Mouse (Mus musculus) MEL (cell line): Measurements from ENCODE around the gene Dytn. TPM values are rescaled to one million over a fixed set of nuclear protein-coding genes. Genes with fewer than 3 reads are reported as not detected.

Experiments
- DNase-seq: peaks from one replicate; pipeline ENCODE4 v3.0.0; 2011; ENCODE audit warnings: low read depth, low spot score
- H3K27ac ChIP-seq: 2 replicates; pipeline ENCODE4 v1.5.1; 2012; ENCODE audit warnings: low read depth, mild to moderate bottlenecking, control low read depth, low read length, moderate library complexity; ENCODE audit not compliant: control insufficient read depth
- H3K27me3 ChIP-seq, 2 experiments: fragments of 150-350 bp in 1 of 2; sonication (generic) in 1 of 2; 2 replicates each; pipeline ENCODE4 v1.6.1; 2012; ENCODE audit warnings: low read length in 2 of 2, mild to moderate bottlenecking in 2 of 2, improper control_type of control experiment in 1 of 2, moderate library complexity in 1 of 2; ENCODE audit not compliant: insufficient read depth in 2 of 2, control insufficient read depth in 1 of 2
- H3K36me3 ChIP-seq, 2 experiments: 2 replicates each; pipeline ENCODE4 v1.6.1; 2012 to 2014; ENCODE audit warnings: low read length in 2 of 2, improper control_type of control experiment in 1 of 2, inconsistent platforms in 1 of 2, mild to moderate bottlenecking in 1 of 2; ENCODE audit not compliant: insufficient read depth in 2 of 2, control insufficient read depth in 1 of 2
- H3K4me1 ChIP-seq, 2 experiments: fragments of 150-350 bp in 1 of 2; sonication (generic) in 1 of 2; 2 replicates each; pipeline ENCODE4 v1.6.1; 2012; ENCODE audit warnings: low read length in 2 of 2, improper control_type of control experiment in 1 of 2, mild to moderate bottlenecking in 1 of 2; ENCODE audit not compliant: insufficient read depth in 2 of 2, control insufficient read depth in 1 of 2
- H3K4me3 ChIP-seq, 2 experiments: fragments of 150-350 bp in 1 of 2; sonication (generic) in 1 of 2; 2 replicates each; pipeline ENCODE4 v1.5.1; 2012; ENCODE audit warnings: low read depth in 2 of 2, low read length in 2 of 2, mild to moderate bottlenecking in 2 of 2, moderate library complexity in 2 of 2, control low read depth in 1 of 2, improper control_type of control experiment in 1 of 2; ENCODE audit not compliant: control insufficient read depth in 1 of 2, insufficient read depth in 1 of 2
- H3K79me2 ChIP-seq: 2 replicates; pipeline ENCODE4 v1.6.1; 2012; ENCODE audit warnings: mild to moderate bottlenecking, low read length, moderate library complexity; ENCODE audit not compliant: control insufficient read depth, poor library complexity, insufficient read depth
- H3K9ac ChIP-seq: 2 replicates; pipeline ENCODE4 v1.6.1; 2012; ENCODE audit warnings: low read depth, mild to moderate bottlenecking, control low read depth, low read length, moderate library complexity; ENCODE audit not compliant: control insufficient read depth, poor library complexity, severe bottlenecking
- H3K9me3 ChIP-seq: fragments of 150-350 bp; sonication (generic); replicated peaks from 2 replicates; pipeline ENCODE4 v1.6.1; 2012; ENCODE audit warnings: mild to moderate bottlenecking, low read length, improper control_type of control experiment, moderate library complexity; ENCODE audit not compliant: insufficient read depth
- BHLHE40 ChIP-seq: IDR thresholded peaks from 2 replicates; pipeline ENCODE4 v1.6.1; 2012; ENCODE audit warnings: low read depth, mild to moderate bottlenecking, inconsistent platforms, low read length, improper control_type of control experiment, borderline replicate concordance
- CHD1 ChIP-seq: IDR thresholded peaks from 2 replicates; pipeline ENCODE4 v1.6.1; 2012; ENCODE audit warnings: low read depth, mild to moderate bottlenecking, inconsistent platforms, low read length, improper control_type of control experiment
- CHD2 ChIP-seq: IDR thresholded peaks from 2 replicates; pipeline ENCODE4 v1.6.1; 2011; ENCODE audit warnings: low read length, improper control_type of control experiment
- E2F4 ChIP-seq: IDR thresholded peaks from 2 replicates; pipeline ENCODE4 v1.6.1; 2011; ENCODE audit warnings: low read depth, low read length, improper control_type of control experiment, borderline replicate concordance
- ETS1 ChIP-seq: IDR thresholded peaks from 2 replicates; pipeline ENCODE4 v1.6.1; 2012; ENCODE audit warnings: low read depth, mild to moderate bottlenecking, inconsistent platforms, low read length, improper control_type of control experiment, moderate library complexity
- GATA1 ChIP-seq: IDR thresholded peaks from 2 replicates; pipeline ENCODE4 v1.6.1; 2011; ENCODE audit warnings: low read depth, low read length, improper control_type of control experiment
- HCFC1 ChIP-seq: IDR thresholded peaks from 2 replicates; pipeline ENCODE4 v1.6.1; 2012; ENCODE audit warnings: low read depth, mild to moderate bottlenecking, inconsistent platforms, low read length, improper control_type of control experiment, moderate library complexity
- JUND ChIP-seq: IDR thresholded peaks from 2 replicates; pipeline ENCODE4 v1.6.1; 2011; ENCODE audit warnings: low read depth, mild to moderate bottlenecking, improper control_type of control experiment, low read length
- KAT2A ChIP-seq: conservative IDR thresholded peaks from 2 replicates; pipeline ENCODE4 v1.6.1; 2012; ENCODE audit warnings: low read depth, low read length, improper control_type of control experiment, inconsistent platforms
- MAFK ChIP-seq: IDR thresholded peaks from 2 replicates; pipeline ENCODE4 v1.6.1; 2011; ENCODE audit warnings: low read depth, mild to moderate bottlenecking, low read length, improper control_type of control experiment, borderline replicate concordance
- MAX ChIP-seq: IDR thresholded peaks from 2 replicates; pipeline ENCODE4 v1.6.1; 2011; ENCODE audit warnings: low read length, improper control_type of control experiment
- MAZ ChIP-seq: IDR thresholded peaks from 2 replicates; pipeline ENCODE4 v1.6.1; 2012; ENCODE audit warnings: low read depth, mild to moderate bottlenecking, inconsistent platforms, low read length, improper control_type of control experiment
- MEF2A ChIP-seq: IDR thresholded peaks from 2 replicates; pipeline ENCODE4 v1.6.1; 2014; ENCODE audit warnings: low read depth, mild to moderate bottlenecking, inconsistent platforms, low read length, improper control_type of control experiment; ENCODE audit not compliant: poor library complexity, insufficient replicate concordance, severe bottlenecking; ENCODE audit errors: extremely low read depth
- MXI1 ChIP-seq: IDR thresholded peaks from 2 replicates; pipeline ENCODE4 v1.6.1; 2011; ENCODE audit warnings: mild to moderate bottlenecking, low read depth, low read length, improper control_type of control experiment
- MYC ChIP-seq: IDR thresholded peaks from 2 replicates; pipeline ENCODE4 v1.6.1; 2011; ENCODE audit warnings: low read depth, mild to moderate bottlenecking, low read length, improper control_type of control experiment, moderate library complexity
- POLR2AphosphoS5 ChIP-seq: IDR thresholded peaks from 2 replicates; pipeline ENCODE4 v1.6.1; 2012; ENCODE audit warnings: low read depth, borderline replicate concordance, mild to moderate bottlenecking, inconsistent platforms, low read length, moderate library complexity, mixed read lengths
- SIN3A ChIP-seq: IDR thresholded peaks from 2 replicates; pipeline ENCODE4 v1.6.1; 2012; ENCODE audit warnings: low read length, improper control_type of control experiment, inconsistent platforms
- SMC3 ChIP-seq: IDR thresholded peaks from 2 replicates; pipeline ENCODE4 v1.6.1; 2011; ENCODE audit warnings: low read depth, low read length, improper control_type of control experiment
- TAL1 ChIP-seq: IDR thresholded peaks from 2 replicates; pipeline ENCODE4 v1.6.1; 2012; ENCODE audit warnings: mild to moderate bottlenecking, inconsistent platforms, low read length, moderate library complexity, mixed read lengths
- TCF12 ChIP-seq: IDR thresholded peaks from 2 replicates; pipeline ENCODE4 v1.6.1; 2014; ENCODE audit warnings: low read depth, mild to moderate bottlenecking, inconsistent platforms, low read length, improper control_type of control experiment, moderate library complexity
- USF2 ChIP-seq, 2 experiments: IDR thresholded peaks; 2 replicates each; pipeline ENCODE4 v1.6.1; 2011 to 2012; ENCODE audit warnings: improper control_type of control experiment in 2 of 2, low read length in 2 of 2, borderline replicate concordance in 1 of 2, inconsistent platforms in 1 of 2, low read depth in 1 of 2, mild to moderate bottlenecking in 1 of 2; ENCODE audit not compliant: insufficient read depth in 1 of 2
- ZC3H11A ChIP-seq: IDR thresholded peaks from 2 replicates; pipeline ENCODE4 v1.6.1; 2012; ENCODE audit warnings: low read depth, mild to moderate bottlenecking, inconsistent platforms, low read length, improper control_type of control experiment
- ZKSCAN1 ChIP-seq: IDR thresholded peaks from 2 replicates; pipeline ENCODE4 v1.6.1; 2012; ENCODE audit warnings: low read depth, mild to moderate bottlenecking, inconsistent platforms, low read length, improper control_type of control experiment, moderate library complexity
- ZNF384 ChIP-seq: IDR thresholded peaks from 2 replicates; pipeline ENCODE4 v1.6.1; 2012; ENCODE audit warnings: low read depth, mild to moderate bottlenecking, inconsistent platforms, low read length, improper control_type of control experiment
- polyA plus RNA-seq, 2 experiments: library from polyadenylated mRNA; stranded (reverse) in 1 of 2; unstranded in 1 of 2; fragments of >175 nt in 1 of 2; fragments of >200 nt in 1 of 2; gene quantifications; 2 replicates each; pipeline versions ENCODE4 v1.2.1 to v1.2.4; 2012; ENCODE audit warnings: low replicate concordance in 2 of 2, low read depth in 1 of 2; ENCODE audit not compliant: insufficient read length in 2 of 2, insufficient read depth in 1 of 2, missing spikeins in 1 of 2
- total RNA-seq: library from RNA; depleted of rRNA; stranded (reverse); fragments of 300-350 nt; gene quantifications from 2 replicates; pipeline ENCODE4 v1.2.3, GENCODE M21; 2012

The Dytn gene
- total and polyA plus RNA-seq, 3 experiments: not detected

- no peak overlapping the region for H3K4me3 ChIP-seq
- no peaks in the 10 kb centered on the region for H3K9me3 ChIP-seq
- H3K36me3 ChIP-seq: no peaks in the 10 kb centered on the region
- H3K4me1 ChIP-seq: no peaks in the 10 kb centered on the region
- no peak for DNase-seq
- H3K9ac ChIP-seq: no peak overlapping the region
- no peaks in the 10 kb centered on the region for H3K79me2 ChIP-seq
- H3K27ac ChIP-seq: no peak overlapping the region
- no peak for TF ChIP-seq USF2 (IDR thresholded peaks at IDR 0.05; ENCODE audit: borderline replicate concordance in 1 of 2, insufficient read depth in 1 of 2, low read depth in 1 of 2, low read length in 2 of 2)
- TF ChIP-seq MAZ: no peak
- no peak for TF ChIP-seq E2F4
- TF ChIP-seq KAT2A: no peak
- no peak for TF ChIP-seq ZKSCAN1
- TF ChIP-seq MXI1: no peak
- TF ChIP-seq ETS1: no peak
- no peak for TF ChIP-seq MAX
- TF ChIP-seq SMC3: no peak
- TF ChIP-seq POLR2AphosphoS5: no peak
- TF ChIP-seq SIN3A: no peak
- TF ChIP-seq MEF2A: no peak
- TF ChIP-seq HCFC1: no peak
- TF ChIP-seq, all 39 proteins: peak for 0
- no peaks in the 10 kb centered on the region for H3K27me3 ChIP-seq
Measured at GRCm38 (mm10) chr1:63720161-63720560, 33.4 kb upstream of the Dytn start.

DNA sequence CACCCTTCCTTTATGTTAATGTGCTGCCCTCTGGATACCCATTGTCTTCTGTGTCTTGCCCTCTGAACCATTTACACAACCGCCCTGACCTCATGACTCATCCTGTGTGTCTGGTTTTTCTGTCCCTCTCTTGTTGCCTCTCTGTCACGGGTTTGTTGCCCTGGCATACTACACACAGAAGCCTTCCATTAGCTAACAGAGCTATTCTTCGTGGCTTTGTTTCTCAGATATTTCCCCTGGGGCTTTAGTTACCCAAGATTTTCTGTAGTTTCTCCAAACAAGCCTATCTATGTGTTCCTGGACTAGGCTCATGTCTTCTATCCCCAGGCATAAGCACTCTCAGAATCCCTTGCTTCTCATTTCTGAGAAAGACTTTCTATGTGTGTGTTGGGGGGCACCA is 22.1 kb upstream of the Dytn start:
- Histone ChIP-seq H3K4me1 (no peaks in the 10 kb centered on the region), H3K79me2 (no peaks in the 10 kb centered on the region), H3K36me3 (no peaks in the 10 kb centered on the region), H3K9ac (no peak overlapping the region), H3K27me3 (no peaks in the 10 kb centered on the region), H3K27ac (no peak overlapping the region), H3K4me3 (no peak overlapping the region), H3K9me3 (no peaks in the 10 kb centered on the region)
- DNase-seq: no peak
- no peak for TF ChIP-seq TCF12

DNA sequence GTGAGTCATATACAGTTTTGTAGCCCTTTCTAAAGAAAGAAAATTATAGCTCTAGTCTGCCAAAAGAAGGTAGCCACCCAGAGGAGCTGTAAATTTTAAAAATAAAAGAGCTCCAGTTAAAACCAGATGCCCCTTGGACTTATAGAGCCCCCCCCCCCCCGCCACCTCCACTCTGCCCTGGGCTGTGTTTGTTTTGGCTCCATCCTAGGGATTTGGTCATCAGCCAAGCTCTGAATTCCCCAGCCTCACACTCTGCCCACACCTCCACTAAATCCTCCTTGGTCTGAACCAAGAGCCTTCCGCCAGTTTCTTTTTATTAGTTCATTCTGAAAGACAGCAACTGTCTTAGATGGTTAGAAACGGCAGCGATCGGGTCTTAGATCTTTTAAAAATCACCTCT is 19.0 kb upstream of the Dytn start:
- Histone ChIP-seq H3K4me3 (no peak overlapping the region), H3K36me3 (no peaks in the 10 kb centered on the region), H3K27ac (no peak overlapping the region), H3K4me1 (no peaks in the 10 kb centered on the region), H3K9me3 (no peaks in the 10 kb centered on the region), H3K9ac (no peak overlapping the region), H3K79me2 (no peaks in the 10 kb centered on the region), H3K27me3 (no peaks in the 10 kb centered on the region)
- DNase-seq: no peak
- TF ChIP-seq E2F4: no peak
- TF ChIP-seq ZNF384: no peak
- no peak for TF ChIP-seq BHLHE40
- no peak for TF ChIP-seq ZC3H11A
- TF ChIP-seq TAL1: no peak
- TF ChIP-seq GATA1: no peak
- no peak for TF ChIP-seq CHD1
- no peak for TF ChIP-seq ETS1
- no peak for TF ChIP-seq POLR2AphosphoS5
- TF ChIP-seq CHD2: no peak
- TF ChIP-seq JUND: no peak
- no peak for TF ChIP-seq MYC
- no peak for TF ChIP-seq MAFK
- TF ChIP-seq SMC3: no peak
